Mouse (Mus musculus): ENCODE results near the gene B230118H07Rik. TPM values are rescaled to one million over a fixed set of nuclear protein-coding genes. Genes with fewer than 3 reads are reported as not detected.

The B230118H07Rik gene
- polyA plus RNA-seq, 1 experiment from 2014 or later, result 50.7 TPM

GRCm38 (mm10) chr2:101580977-101581376 is 68.4 kb downstream of the B230118H07Rik start:
- no peak for ATAC-seq
- Histone ChIP-seq H3K27me3 (ENCODE audit: control insufficient read depth, insufficient read depth, low read depth, low read length) (no peaks in the 10 kb centered on the region), H3K36me3 (ENCODE audit: control insufficient read depth, insufficient read depth, low read length) (no peaks in the 10 kb centered on the region), H3K9ac (ENCODE audit: low read depth, low read length) (no peak overlapping the region), H3K4me2 (ENCODE audit: low read length) (no peak overlapping the region), H3K4me3 (ENCODE audit: low read depth, low read length) (no peak overlapping the region), H3K9me3 (replicated peaks; ENCODE audit: control insufficient read depth, low read length, poor library complexity, severe bottlenecking) (no peaks in the 10 kb centered on the region), H3K27ac (ENCODE audit: low read length) (no peak overlapping the region), H3K4me1 (ENCODE audit: control insufficient read depth, insufficient read depth, low read length) (no peaks in the 10 kb centered on the region)
- 88% methylated on average over 3 of the region's 3 CpGs for WGBS

GRCm38 (mm10) chr2:101580428-101580827 is 68.9 kb downstream of the B230118H07Rik start:
- Histone ChIP-seq H3K4me1 (ENCODE audit: control insufficient read depth, insufficient read depth, low read length) (no peaks in the 10 kb centered on the region), H3K9ac (ENCODE audit: low read depth, low read length) (no peak overlapping the region)

GRCm38 (mm10) chr2:101580027-101580426 is 69.3 kb downstream of the B230118H07Rik start:
- ATAC-seq, result no peak
- Histone ChIP-seq H3K4me3 (ENCODE audit: low read depth, low read length) (no peak overlapping the region), H3K4me1 (ENCODE audit: control insufficient read depth, insufficient read depth, low read length) (0 out of 2 replicates have a peak, but pooled peaks cover 2% of the 10 kb centered on the region), H3K36me3 (ENCODE audit: control insufficient read depth, insufficient read depth, low read length) (no peaks in the 10 kb centered on the region), H3K9ac (ENCODE audit: low read depth, low read length) (no peak overlapping the region), H3K9me3 (replicated peaks; ENCODE audit: control insufficient read depth, low read length, poor library complexity, severe bottlenecking) (no peaks in the 10 kb centered on the region), H3K27me3 (ENCODE audit: control insufficient read depth, insufficient read depth, low read depth, low read length) (no peaks in the 10 kb centered on the region), H3K4me2 (ENCODE audit: low read length) (no peak overlapping the region), H3K27ac (ENCODE audit: low read length) (no peak overlapping the region)
- whole genome bisulfite sequencing, result 90% methylated on average over 2 of the region's 2 CpGs

More at GRCm38 (mm10) chr2:101580428-101580827, 68.9 kb downstream of the B230118H07Rik start:
- 61% methylated on average over 1 of the region's 1 CpGs for WGBS
- Histone ChIP-seq H3K27ac (ENCODE audit: low read length) (no peak overlapping the region), H3K4me3 (ENCODE audit: low read depth, low read length) (no peak overlapping the region), H3K9me3 (replicated peaks; ENCODE audit: control insufficient read depth, low read length, poor library complexity, severe bottlenecking) (no peaks in the 10 kb centered on the region), H3K4me2 (ENCODE audit: low read length) (no peak overlapping the region), H3K27me3 (ENCODE audit: control insufficient read depth, insufficient read depth, low read depth, low read length) (no peaks in the 10 kb centered on the region), H3K36me3 (ENCODE audit: control insufficient read depth, insufficient read depth, low read length) (no peaks in the 10 kb centered on the region)
- ATAC-seq, result no peak

GRCm38 (mm10) chr2:101577243-101577642 is 72.1 kb downstream of the B230118H07Rik start:
- H3K9me3 ChIP-seq (replicated peaks; ENCODE audit: control insufficient read depth, low read length, poor library complexity, severe bottlenecking), result no peaks in the 10 kb centered on the region
- no peak overlapping the region for H3K9ac ChIP-seq (ENCODE audit: low read depth, low read length)
- no peaks in the 10 kb centered on the region for H3K36me3 ChIP-seq (ENCODE audit: control insufficient read depth, insufficient read depth, low read length)
- ATAC-seq, result no peak
- 91% methylated on average over 4 of the region's 4 CpGs for WGBS
- no peaks in the 10 kb centered on the region for H3K27me3 ChIP-seq (ENCODE audit: control insufficient read depth, insufficient read depth, low read depth, low read length)
- H3K27ac ChIP-seq (ENCODE audit: low read length), result no peak overlapping the region
- H3K4me1 ChIP-seq (ENCODE audit: control insufficient read depth, insufficient read depth, low read length), result 0 out of 2 replicates have a peak, but pooled peaks cover 3% of the 10 kb centered on the region
- H3K4me3 ChIP-seq (ENCODE audit: low read depth, low read length), result no peak overlapping the region
- no peak overlapping the region for H3K4me2 ChIP-seq (ENCODE audit: low read length)

GRCm38 (mm10) chr2:101569230-101569629 is 80.1 kb downstream of the B230118H07Rik start:
- Histone ChIP-seq H3K9me3 (replicated peaks; ENCODE audit: control insufficient read depth, low read length, poor library complexity, severe bottlenecking) (no peaks in the 10 kb centered on the region), H3K4me3 (ENCODE audit: low read depth, low read length) (no peak overlapping the region), H3K36me3 (ENCODE audit: control insufficient read depth, insufficient read depth, low read length) (no peaks in the 10 kb centered on the region), H3K4me1 (ENCODE audit: control insufficient read depth, insufficient read depth, low read length) (no peaks in the 10 kb centered on the region), H3K9ac (ENCODE audit: low read depth, low read length) (no peak overlapping the region), H3K27ac (ENCODE audit: low read length) (no peak overlapping the region), H3K27me3 (ENCODE audit: control insufficient read depth, insufficient read depth, low read depth, low read length) (no peaks in the 10 kb centered on the region), H3K4me2 (ENCODE audit: low read length) (no peak overlapping the region)
- WGBS, result 89% methylated on average over 4 of the region's 5 CpGs
- no peak for ATAC-seq

- Histone ChIP-seq H3K4me2 (ENCODE audit: low read length) (no peak overlapping the region), H3K27ac (ENCODE audit: low read length) (no peak overlapping the region), H3K9ac (ENCODE audit: low read depth, low read length) (no peak overlapping the region), H3K9me3 (replicated peaks; ENCODE audit: control insufficient read depth, low read length, poor library complexity, severe bottlenecking) (no peaks in the 10 kb centered on the region), H3K4me3 (ENCODE audit: low read depth, low read length) (no peak overlapping the region), H3K4me1 (ENCODE audit: control insufficient read depth, insufficient read depth, low read length) (no peaks in the 10 kb centered on the region), H3K27me3 (ENCODE audit: control insufficient read depth, insufficient read depth, low read depth, low read length) (no peaks in the 10 kb centered on the region), H3K36me3 (ENCODE audit: control insufficient read depth, insufficient read depth, low read length) (no peaks in the 10 kb centered on the region)
- ATAC-seq, result no peak
- 84% methylated on average over 2 of the region's 2 CpGs for WGBS
These were observed 81.8 kb downstream of the B230118H07Rik start for GRCm38 (mm10) chr2:101567490-101567889.

GRCm38 (mm10) chr2:101563776-101564175 is 85.6 kb downstream of the B230118H07Rik start:
- Histone ChIP-seq H3K9ac (ENCODE audit: low read depth, low read length) (no peak overlapping the region), H3K9me3 (replicated peaks; ENCODE audit: control insufficient read depth, low read length, poor library complexity, severe bottlenecking) (no peaks in the 10 kb centered on the region), H3K27me3 (ENCODE audit: control insufficient read depth, insufficient read depth, low read depth, low read length) (no peaks in the 10 kb centered on the region), H3K27ac (ENCODE audit: low read length) (no peak overlapping the region), H3K36me3 (ENCODE audit: control insufficient read depth, insufficient read depth, low read length) (no peaks in the 10 kb centered on the region), H3K4me2 (ENCODE audit: low read length) (no peak overlapping the region), H3K4me3 (ENCODE audit: low read depth, low read length) (no peak overlapping the region), H3K4me1 (ENCODE audit: control insufficient read depth, insufficient read depth, low read length) (no peaks in the 10 kb centered on the region)
- ATAC-seq, result no peak
- WGBS, result 75% methylated on average over 4 of the region's 4 CpGs

- 57% methylated on average over 6 of the region's 6 CpGs for WGBS
- ATAC-seq, result no peak
- H3K4me2 ChIP-seq (ENCODE audit: low read length), result no peak overlapping the region
- no peaks in the 10 kb centered on the region for H3K4me1 ChIP-seq (ENCODE audit: control insufficient read depth, insufficient read depth, low read length)
- H3K4me3 ChIP-seq (ENCODE audit: low read depth, low read length), result no peak overlapping the region
- no peaks in the 10 kb centered on the region for H3K36me3 ChIP-seq (ENCODE audit: control insufficient read depth, insufficient read depth, low read length)
- H3K27me3 ChIP-seq (ENCODE audit: control insufficient read depth, insufficient read depth, low read depth, low read length), result no peaks in the 10 kb centered on the region
- no peak overlapping the region for H3K9ac ChIP-seq (ENCODE audit: low read depth, low read length)
- no peak overlapping the region for H3K27ac ChIP-seq (ENCODE audit: low read length)
- 0 out of 2 replicates have a peak, but pooled peaks cover 1% of the 10 kb centered on the region for H3K9me3 ChIP-seq (replicated peaks; ENCODE audit: control insufficient read depth, low read length, poor library complexity, severe bottlenecking)
These were observed 86.1 kb downstream of the B230118H07Rik start for GRCm38 (mm10) chr2:101563206-101563605.

- 95% methylated on average over 3 of the region's 3 CpGs for WGBS
- no peak for ATAC-seq
- H3K27ac ChIP-seq (ENCODE audit: low read length), result no peak overlapping the region
- 0 out of 2 replicates have a peak, but pooled peaks cover 3% of the 10 kb centered on the region for H3K9me3 ChIP-seq (replicated peaks; ENCODE audit: control insufficient read depth, low read length, poor library complexity, severe bottlenecking)
- H3K27me3 ChIP-seq (ENCODE audit: control insufficient read depth, insufficient read depth, low read depth, low read length), result no peaks in the 10 kb centered on the region
- no peak overlapping the region for H3K9ac ChIP-seq (ENCODE audit: low read depth, low read length)
- H3K4me1 ChIP-seq (ENCODE audit: control insufficient read depth, insufficient read depth, low read length), result no peaks in the 10 kb centered on the region
- no peaks in the 10 kb centered on the region for H3K36me3 ChIP-seq (ENCODE audit: control insufficient read depth, insufficient read depth, low read length)
- no peak overlapping the region for H3K4me3 ChIP-seq (ENCODE audit: low read depth, low read length)
- no peak overlapping the region for H3K4me2 ChIP-seq (ENCODE audit: low read length)
These were observed 89.9 kb downstream of the B230118H07Rik start for GRCm38 (mm10) chr2:101559431-101559830.
